Mouse (Mus musculus): ENCODE measurements around the gene Pkp4.

DNA sequence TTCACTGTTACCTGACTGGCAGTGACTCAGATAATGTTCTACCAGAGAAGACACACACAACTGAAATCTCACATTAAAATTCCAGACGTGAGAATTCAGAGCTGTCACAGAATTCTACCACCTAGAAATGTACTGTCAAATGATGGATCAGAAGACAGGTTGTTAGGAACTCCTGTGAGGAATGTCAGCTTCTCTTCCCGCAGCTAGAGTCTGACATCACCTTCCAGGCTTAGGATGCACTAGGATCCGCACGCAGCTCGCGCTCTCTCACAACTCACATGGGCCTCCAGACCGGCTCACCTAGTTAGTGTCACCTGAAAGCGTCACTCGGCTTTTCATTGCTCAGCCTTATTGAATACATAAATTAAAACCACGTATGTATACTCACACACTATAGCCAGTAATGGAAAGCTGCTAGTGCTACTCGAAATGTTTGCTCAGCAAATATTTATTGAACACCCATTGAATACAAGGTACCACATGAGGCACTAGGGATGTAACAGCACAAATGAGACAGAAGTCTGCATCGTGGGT is 142.9 kb downstream of the Pkp4 start:
- no peak for TF ChIP-seq CTCF (IDR thresholded peaks at IDR 0.05 in 2 of 3, conservative IDR thresholded peaks at IDR 0.05 in 1 of 3; ENCODE audit: control insufficient read depth in 1 of 3, insufficient read depth in 1 of 3, low read depth in 2 of 3, low read length in 3 of 3, poor library complexity in 1 of 3, severe bottlenecking in 1 of 3)
- no peak for TF ChIP-seq BHLHE40 (IDR thresholded peaks at IDR 0.05; ENCODE audit: borderline replicate concordance, low read depth, low read length)
- no peak for TF ChIP-seq CHD2 (IDR thresholded peaks at IDR 0.05; ENCODE audit: low read length)
- no peak for TF ChIP-seq POLR2AphosphoS2 (IDR thresholded peaks at IDR 0.05; ENCODE audit: low read length)
- TF ChIP-seq POLR2A (IDR thresholded peaks at IDR 0.05; ENCODE audit: control insufficient read depth in 1 of 2, insufficient read depth in 1 of 2, low read depth in 1 of 2, low read length in 2 of 2, poor library complexity in 1 of 2) = no peak
- no peak for TF ChIP-seq GATA1 (IDR thresholded peaks at IDR 0.05; ENCODE audit: low read depth, low read length)
- TF ChIP-seq GABPA (IDR thresholded peaks at IDR 0.05; ENCODE audit: low read depth, low read length) = no peak
